In the genomic region with DNA sequence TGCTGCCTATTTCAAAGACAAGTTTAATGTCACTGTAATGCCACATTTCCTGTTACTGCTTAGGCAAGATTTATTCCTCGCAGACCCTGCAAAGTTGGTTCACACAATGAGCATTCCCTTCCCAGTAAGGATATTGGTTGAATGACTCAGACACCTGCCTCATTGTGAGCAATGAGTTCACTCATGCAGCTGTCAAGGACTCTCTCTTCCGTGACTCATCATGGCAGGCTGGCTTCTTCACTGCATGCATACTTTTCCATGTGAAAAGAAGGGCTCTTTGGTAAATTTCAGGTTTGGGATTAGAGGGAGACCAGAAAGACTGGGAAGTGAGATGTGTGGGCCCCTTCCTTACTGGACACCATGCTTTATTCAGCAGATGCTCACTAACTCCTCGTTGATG, we compare ENCODE assay signal across 30 mouse cellular contexts. TPM values are rescaled to one million over a fixed set of nuclear protein-coding genes. Genes with fewer than 3 reads are reported as not detected.
A peak's percentile ranks its signal among the peaks of the same experiment; 100 is the strongest.
DNase-seq lines count a peak whose midpoint lies in the region; ATAC-seq and TF ChIP-seq lines count a peak whose summit lies in the region.
"Had no signal": no experiment of that assay in that cellular context is flagged by ENCODE, and none has a peak within 500 bp of the region (broad histone marks: within the 10 kb centered on the region; RNA-seq: fewer than 3 reads in every experiment).

No protein-coding gene starts in this region.

- no peak for ATAC-seq in midbrain, embryonic 11.5 days (ENCODE audit: low FRiP score)
- ATAC-seq in midbrain, embryonic 13.5 days: no peak
- no peak for ATAC-seq in Patski
- no peak for ATAC-seq in megakaryocyte progenitor cell, adult 5-6 weeks (replicated peaks; ENCODE audit: poor library complexity)
- ATAC-seq: forebrain, embryonic 13.5 days; intestine, postnatal 0 days had no signal

- no peak overlapping the region for H3K4me2 ChIP-seq in midbrain, embryonic 11.5 days
- H3K4me2 ChIP-seq in midbrain, embryonic 13.5 days (replicated peaks): no peak overlapping the region
- H3K4me2 ChIP-seq: forebrain, embryonic 13.5 days; heart, embryonic 12.5 days; hindbrain, embryonic 13.5 days; limb, embryonic 15.5 days; liver, embryonic 13.5 days; neural tube, embryonic 13.5 days had no signal

- in situ Hi-C loops in Patski (cut with MboI; ENCODE audit: low pct_unique_long_range_greater_than_20kb): loop anchor here (5.0 kb wide), 1 partner anchor 240 kb away; no protein-coding TSS in a partner anchor

- H3K9me3 ChIP-seq in midbrain, embryonic 11.5 days (ENCODE audit: control insufficient read depth, low read length): no peaks in the 10 kb centered on the region
- no peaks in the 10 kb centered on the region for H3K9me3 ChIP-seq in midbrain, embryonic 13.5 days
- H3K9me3 ChIP-seq: forebrain, embryonic 13.5 days; G1E; heart, embryonic 12.5 days; hindbrain, embryonic 13.5 days; limb, embryonic 10.5 days; limb, embryonic 15.5 days; liver, embryonic 13.5 days; midbrain, embryonic 10.5 days; neural tube, embryonic 13.5 days had no signal

- POLR2A ChIA-PET in Patski (lab: Charles Lee): no interaction called here

- no peak for TF ChIP-seq CTCF in Patski (IDR thresholded peaks at IDR 0.05)

- no peaks in the 10 kb centered on the region for H3K4me1 ChIP-seq in midbrain, embryonic 11.5 days (ENCODE audit: control insufficient read depth, insufficient read depth, low read length)
- no peaks in the 10 kb centered on the region for H3K4me1 ChIP-seq in midbrain, embryonic 13.5 days (replicated peaks)
- H3K4me1 ChIP-seq: limb, embryonic 10.5 days; midbrain, embryonic 10.5 days had no signal

- H3K9ac ChIP-seq in midbrain, embryonic 11.5 days (ENCODE audit: low read length): no peak overlapping the region
- no peak overlapping the region for H3K9ac ChIP-seq in midbrain, embryonic 13.5 days (replicated peaks)
- H3K9ac ChIP-seq: forebrain, embryonic 13.5 days; heart, embryonic 12.5 days; hindbrain, embryonic 13.5 days; limb, embryonic 15.5 days; liver, embryonic 13.5 days; neural tube, embryonic 13.5 days had no signal

- no peak overlapping the region for H3K27ac ChIP-seq in midbrain, embryonic 11.5 days (ENCODE audit: low read depth, low read length)
- no peak overlapping the region for H3K27ac ChIP-seq in midbrain, embryonic 13.5 days
- H3K27ac ChIP-seq: forebrain, embryonic 13.5 days; heart, adult 2 months; hindbrain, embryonic 13.5 days; limb, embryonic 10.5 days; limb, embryonic 15.5 days; liver, embryonic 13.5 days; midbrain, embryonic 10.5 days; neural tube, embryonic 13.5 days; stomach, postnatal 0 days had no signal

- DNase-seq in midbrain, embryonic 11.5 days (ENCODE audit: low spot score, missing footprints): peak; percentile 21
- peak; percentile 69 for DNase-seq in Patski (ENCODE audit: low read depth, low spot score)
- peak; percentile 65 to 68 for DNase-seq in adrenal gland, postnatal 36 days
- no peak for DNase-seq in gastrocnemius, postnatal 25 days
- no peak for DNase-seq in thymus, postnatal 36 days
- DNase-seq: cerebellum, adult 11-12 months; cerebellum, adult 9-11 months; gastrocnemius, postnatal 36 days; heart, adult 2 months; heart, postnatal 4 days; kidney, adult 9 months; kidney, postnatal 10 days; liver, embryonic 13.5 days; lung, adult 2 months; lung, postnatal 14 days; right cerebral cortex, postnatal 4 days; thymus, adult 18-20 months; thymus, postnatal 4 days had no signal

- 77% methylated on average over 3 of the region's 3 CpGs for WGBS in midbrain, embryonic 11.5 days
- WGBS in midbrain, embryonic 13.5 days: 66% methylated on average over 3 of the region's 3 CpGs

- CTCF ChIA-PET in Patski (lab: Charles Lee): interaction anchor here (1.4 kb wide), 1 partner anchor 11 kb away, joined by 3 read pairs; no protein-coding TSS in a partner anchor

- H3K27me3 ChIP-seq in midbrain, embryonic 11.5 days (ENCODE audit: control insufficient read depth, insufficient read depth, low read length): no peaks in the 10 kb centered on the region
- H3K27me3 ChIP-seq in midbrain, embryonic 13.5 days: no peaks in the 10 kb centered on the region
- H3K27me3 ChIP-seq in Patski: no peaks in the 10 kb centered on the region
- H3K27me3 ChIP-seq: forebrain, embryonic 13.5 days; heart, embryonic 12.5 days; hindbrain, embryonic 13.5 days; limb, embryonic 15.5 days; neural tube, embryonic 13.5 days had no signal

- H3K36me3 ChIP-seq in midbrain, embryonic 11.5 days (ENCODE audit: control insufficient read depth, insufficient read depth, low read length): no peaks in the 10 kb centered on the region
- H3K36me3 ChIP-seq in midbrain, embryonic 13.5 days: no peaks in the 10 kb centered on the region
- H3K36me3 ChIP-seq: G1E; heart, embryonic 12.5 days; hindbrain, embryonic 13.5 days; limb, embryonic 10.5 days; limb, embryonic 15.5 days; liver, embryonic 13.5 days; midbrain, embryonic 10.5 days; neural tube, embryonic 13.5 days had no signal

- H3K4me3 ChIP-seq in midbrain, embryonic 11.5 days (ENCODE audit: low read depth, low read length): no peak overlapping the region
- no peak overlapping the region for H3K4me3 ChIP-seq in midbrain, embryonic 13.5 days (replicated peaks)
- H3K4me3 ChIP-seq: forebrain, embryonic 13.5 days; heart, adult 2 months; heart, embryonic 12.5 days; hindbrain, embryonic 13.5 days; limb, embryonic 10.5 days; limb, embryonic 15.5 days; liver, embryonic 13.5 days; midbrain, embryonic 10.5 days; neural tube, embryonic 13.5 days had no signal

RNA-seq across cellular contexts. Expression of a gene that starts 50.7 kb away (rescaled TPM):
- not detected in 2 replicates for polyA plus RNA-seq in midbrain, embryonic 11.5 days (2014; fragmentation: Nextera tagmentation; extraction: Ambion mirVana)
- polyA plus RNA-seq in midbrain, embryonic 13.5 days (2015; fragmentation: Nextera tagmentation; extraction: Ambion mirVana): not detected in 2 replicates
- polyA plus RNA-seq in Patski (2021): 0.53 TPM
- 1 to 10 TPM in 1 of 2 experiments, under 1 TPM in 1; 0.46 to 3.3 TPM for total RNA-seq in adrenal gland, postnatal 36 days (2021)
- total RNA-seq in gastrocnemius, postnatal 25 days (2021): 10 to 100 TPM; 56.2 to 78.7 TPM
- total RNA-seq in megakaryocyte progenitor cell, adult 5-6 weeks (2015): 0.17 and 0.37 TPM in 2 replicates
- total RNA-seq in megakaryocyte progenitor cell, adult 5-6 weeks (2017): 0.41 and 0.67 TPM in 2 replicates
- polyA plus RNA-seq: forebrain, embryonic 13.5 days; G1E; midbrain, embryonic 10.5 days; neural tube, embryonic 13.5 days had no signal

Comparison
In these comparisons a context has a peak if more than half of its experiments do, and no peak if none do; other contexts are left out.
1. DNase-seq: peak in midbrain, embryonic 11.5 days (single experiment), Patski (single experiment) and adrenal gland, postnatal 36 days (2 of 2); none in gastrocnemius, postnatal 25 days (single experiment) and thymus, postnatal 36 days (0 of 2).
2. RNA of a gene that starts 50.7 kb away (total RNA-seq): 56.2 to 78.7 TPM in gastrocnemius, postnatal 25 days; 0.46 to 3.3 TPM in adrenal gland, postnatal 36 days and 0.17 to 0.67 TPM in megakaryocyte progenitor cell, adult 5-6 weeks; every median in the first group is over 10 times any median in the second.